Mouse (Mus musculus) thymus, postnatal 36 days (tissue): Measurements from ENCODE around the gene Fgf18.

Source experiments
- DNase-seq, 2 experiments: peaks; one replicate each; pipeline ENCODE4 v3.0.0; 2022; ENCODE audit warnings: mixed read lengths in 2 of 2

The Fgf18 gene

GRCm38 (mm10) chr11:33112407-33112806, 34.8 kb downstream of the Fgf18 start:
- no peak for DNase-seq

- DNase-seq, result no peak
Observed at GRCm38 (mm10) chr11:33110111-33110510, 37.1 kb downstream of the Fgf18 start.

- DNase-seq, result no peak
Observed at GRCm38 (mm10) chr11:33107540-33107939, 39.7 kb downstream of the Fgf18 start.

GRCm38 (mm10) chr11:33104911-33105316, 42.3 kb downstream of the Fgf18 start:
- no peak for DNase-seq

GRCm38 (mm10) chr11:33103291-33103943, 43.8 kb downstream of the Fgf18 start:
- DNase-seq, result no peak

- no peak for DNase-seq
Observed at GRCm38 (mm10) chr11:33100027-33100507, 47.1 kb downstream of the Fgf18 start.

GRCm38 (mm10) chr11:33099425-33099824, 47.8 kb downstream of the Fgf18 start:
- DNase-seq, result no peak

GRCm38 (mm10) chr11:33098446-33098845, 48.8 kb downstream of the Fgf18 start:
- no peak for DNase-seq

GRCm38 (mm10) chr11:33097855-33098254, 49.3 kb downstream of the Fgf18 start:
- peak; percentile 19 to 34 for DNase-seq

GRCm38 (mm10) chr11:33089856-33090255, 57.3 kb downstream of the Fgf18 start:
- DNase-seq, result no peak

GRCm38 (mm10) chr11:33088181-33088580, 59.0 kb downstream of the Fgf18 start:
- no peak for DNase-seq

GRCm38 (mm10) chr11:33086046-33086445, 61.2 kb downstream of the Fgf18 start:
- DNase-seq, result no peak

GRCm38 (mm10) chr11:33085514-33085913, 61.7 kb downstream of the Fgf18 start:
- no peak for DNase-seq

- DNase-seq, result no peak
Observed at GRCm38 (mm10) chr11:33085054-33085453, 62.1 kb downstream of the Fgf18 start.

GRCm38 (mm10) chr11:33084041-33084440, 63.2 kb downstream of the Fgf18 start:
- no peak for DNase-seq

- no peak for DNase-seq
Observed at GRCm38 (mm10) chr11:33081175-33081574, 66.0 kb downstream of the Fgf18 start.

GRCm38 (mm10) chr11:33080046-33080808, 67.0 kb downstream of the Fgf18 start:
- no peak for DNase-seq

GRCm38 (mm10) chr11:33079424-33079823, 67.8 kb downstream of the Fgf18 start:
- no peak for DNase-seq

- no peak for DNase-seq
Observed at GRCm38 (mm10) chr11:33078036-33078435, 69.2 kb downstream of the Fgf18 start.

- DNase-seq, result no peak
Observed at GRCm38 (mm10) chr11:33075293-33075692, 71.9 kb downstream of the Fgf18 start.

GRCm38 (mm10) chr11:33074541-33074940, 72.7 kb downstream of the Fgf18 start:
- no peak for DNase-seq

GRCm38 (mm10) chr11:33071358-33071922, 75.8 kb downstream of the Fgf18 start:
- DNase-seq, result no peak

GRCm38 (mm10) chr11:33070520-33070919, 76.7 kb downstream of the Fgf18 start:
- DNase-seq, result no peak
